15 mouse cellular contexts compared by ENCODE assay signal in the genomic region with DNA sequence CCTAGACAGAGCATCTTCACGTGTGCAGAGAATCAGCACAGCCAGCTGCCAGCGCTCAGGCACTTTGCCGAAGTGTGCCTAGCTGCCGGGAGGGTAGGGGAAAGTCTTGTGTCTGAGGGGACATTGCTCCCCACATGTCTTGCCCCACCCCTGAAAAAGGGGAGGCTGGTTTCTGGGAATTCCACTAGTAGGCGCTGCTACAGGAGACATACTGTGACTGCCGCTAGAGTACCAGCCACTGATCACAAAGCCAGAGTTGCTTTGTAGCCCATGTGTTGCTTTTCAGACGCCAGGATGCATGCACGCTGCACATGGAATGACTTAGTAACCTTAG. TPM values are rescaled to one million over a fixed set of nuclear protein-coding genes. Genes with fewer than 3 reads are reported as not detected.
DNase-seq lines count a peak whose midpoint lies in the region; ATAC-seq and TF ChIP-seq lines count a peak whose summit lies in the region.
"Had no signal": no experiment of that assay in that cellular context is flagged by ENCODE, and none has a peak within 500 bp of the region (broad histone marks: within the 10 kb centered on the region; RNA-seq: fewer than 3 reads in every experiment).

No protein-coding gene starts in this region.

- H3K9me3 ChIP-seq in forebrain, embryonic 10.5 days = no peaks in the 10 kb centered on the region
- H3K9me3 ChIP-seq in hindbrain, embryonic 16.5 days (ENCODE audit: control insufficient read depth, low read length) = no peaks in the 10 kb centered on the region
- H3K9me3 ChIP-seq: heart, embryonic 15.5 days had no signal

- peaks cover 48% of the 10 kb centered on the region for H3K27me3 ChIP-seq in forebrain, embryonic 10.5 days (ENCODE audit: poor library complexity, severe bottlenecking)
- no peaks in the 10 kb centered on the region for H3K27me3 ChIP-seq in hindbrain, embryonic 16.5 days (replicated peaks; ENCODE audit: control insufficient read depth, insufficient read depth, low read length)

- peaks cover 10% of the 10 kb centered on the region for H3K4me1 ChIP-seq in forebrain, embryonic 10.5 days
- H3K4me1 ChIP-seq in hindbrain, embryonic 16.5 days (ENCODE audit: control insufficient read depth, insufficient read depth, low read depth, low read length) = peaks cover 3% of the 10 kb centered on the region; the same call in 1 of the 2 replicates
- H3K4me1 ChIP-seq: heart, embryonic 15.5 days had no signal

- 27% methylated on average over 8 of the region's 8 CpGs for WGBS in forebrain, embryonic 10.5 days
- WGBS in hindbrain, embryonic 16.5 days = 18% methylated on average over 8 of the region's 8 CpGs

- H3K27ac ChIP-seq in left cerebral cortex, adult 2 months = no peak overlapping the region
- no peak overlapping the region for H3K27ac ChIP-seq in forebrain, embryonic 10.5 days
- H3K27ac ChIP-seq in hindbrain, embryonic 16.5 days (ENCODE audit: low read depth, low read length) = no peak overlapping the region
- H3K27ac ChIP-seq: heart, embryonic 15.5 days; macrophage had no signal

- peak; percentile 36 for TF ChIP-seq CTCF in left cerebral cortex, adult 2 months (IDR thresholded peaks at IDR 0.05)

- intact Hi-C loops in left cerebral cortex, adult 2 months (cut with DNase I) = no loop called here
- intact Hi-C loops in left cerebral cortex, postnatal 14 days (cut with DNase I) = no loop called here

- peak overlapping the region; percentile 39 for H3K4me2 ChIP-seq in hindbrain, embryonic 16.5 days (ENCODE audit: low read length)
- H3K4me2 ChIP-seq: heart, embryonic 15.5 days had no signal

- no peak overlapping the region for H3K9ac ChIP-seq in hindbrain, embryonic 16.5 days (ENCODE audit: low read depth, low read length)
- H3K9ac ChIP-seq: heart, embryonic 15.5 days had no signal

- H3K36me3 ChIP-seq in forebrain, embryonic 10.5 days (replicated peaks) = no peaks in the 10 kb centered on the region
- H3K36me3 ChIP-seq in hindbrain, embryonic 16.5 days (ENCODE audit: control insufficient read depth, insufficient read depth, low read length) = no peaks in the 10 kb centered on the region
- H3K36me3 ChIP-seq: heart, embryonic 15.5 days had no signal

- DNase-seq in left cerebral cortex, adult 2 months (ENCODE audit: extremely low spot score in 1 of 2, low spot score in 2 of 2) = no peak
- DNase-seq in left cerebral cortex, postnatal 14 days (ENCODE audit: low spot score in 2 of 2) = no peak
- DNase-seq in forebrain, embryonic 10.5 days (ENCODE audit: extremely low spot score, low spot score) = no peak
- peak; percentile 41 for DNase-seq in retina, embryonic 14.5 days (ENCODE audit: low spot score)
- no peak for DNase-seq in cerebellum, postnatal 10 days
- no peak for DNase-seq in thymus, postnatal 4 days
- no peak for DNase-seq in ovary, postnatal 36 days (ENCODE audit: low spot score)
- DNase-seq: cerebellum, postnatal 25 days; kidney, adult 9 months; layer of hippocampus, postnatal 36 days had no signal

- no peak overlapping the region for H3K4me3 ChIP-seq in left cerebral cortex, adult 2 months
- H3K4me3 ChIP-seq in forebrain, embryonic 10.5 days = peak overlapping the region; percentile 25; the same call in 1 of the 2 replicates
- H3K4me3 ChIP-seq in hindbrain, embryonic 16.5 days (ENCODE audit: low read length) = 0 out of 2 replicates have a peak overlapping the region, but pooled peaks have one; percentile 1
- H3K4me3 ChIP-seq: heart, embryonic 15.5 days had no signal

- no peak; the same call in 1 of the 2 replicates for ATAC-seq in hindbrain, embryonic 16.5 days

RNA-seq across cellular contexts. Expression of a gene that starts 37.5 kb away (rescaled TPM):
- total RNA-seq in left cerebral cortex, adult 2 months (2021) = not detected
- under 1 TPM in 1 of 2 experiments, not detected in 1; 0.13 TPM for total RNA-seq in left cerebral cortex, postnatal 14 days (2021)
- polyA plus RNA-seq in forebrain, embryonic 10.5 days (2016; fragmentation: Nextera tagmentation; extraction: Ambion mirVana) = not detected in 2 replicates
- polyA plus RNA-seq in hindbrain, embryonic 16.5 days (2015; fragmentation: Nextera tagmentation; extraction: Ambion mirVana) = 0.47 and 0.53 TPM in 2 replicates
- total RNA-seq: layer of hippocampus, postnatal 36 days; liver, adult 2 months had no signal
- polyA plus RNA-seq: heart, embryonic 15.5 days; liver, adult 2 months; macrophage; urinary bladder, adult 2 months had no signal
